Mouse (Mus musculus) spleen, adult 2 months (tissue): ENCODE data around the gene Zfp958. TPM values are rescaled to one million over a fixed set of nuclear protein-coding genes. Genes with fewer than 3 reads are reported as not detected.

Experiments
- DNase-seq, 2 experiments: peaks; one replicate each; pipeline versions ENCODE4 v3.0.0 to v3.0.0-alpha.2; 2012 to 2021; ENCODE audit warnings: low spot score in 2 of 2, low read depth in 1 of 2
- H3K27ac ChIP-seq: fragments of 200-500 bp; 2 replicates; pipeline ENCODE4 v1.5.1; 2012; ENCODE audit warnings: low read length, inconsistent platforms; ENCODE audit not compliant: insufficient read depth
- H3K27me3 ChIP-seq: fragments of 200-500 bp; 2 replicates; pipeline ENCODE4 v1.6.1; 2012; ENCODE audit warnings: mild to moderate bottlenecking, moderate library complexity, low read length, inconsistent platforms; ENCODE audit not compliant: control insufficient read depth, insufficient read depth
- H3K36me3 ChIP-seq: fragments of 200-500 bp; 2 replicates; pipeline ENCODE4 v1.6.1; 2012; ENCODE audit warnings: mild to moderate bottlenecking, low read length, inconsistent platforms; ENCODE audit not compliant: control insufficient read depth, insufficient read depth
- H3K4me1 ChIP-seq: fragments of 200-500 bp; 2 replicates; pipeline ENCODE4 v1.6.1; 2011; ENCODE audit warnings: inconsistent platforms; ENCODE audit not compliant: control insufficient read depth, insufficient read depth, insufficient read length
- H3K4me3 ChIP-seq: fragments of 200-500 bp; 2 replicates; pipeline ENCODE4 v1.5.1; 2011; ENCODE audit warnings: mild to moderate bottlenecking, inconsistent platforms; ENCODE audit not compliant: insufficient read depth, insufficient read length; ENCODE audit errors: extremely low read depth
- CTCF ChIP-seq: fragments of 200-500 bp; IDR thresholded peaks from 2 replicates; pipeline ENCODE4 v1.5.1; 2011; ENCODE audit warnings: mild to moderate bottlenecking, inconsistent platforms; ENCODE audit not compliant: insufficient read depth, insufficient read length, insufficient replicate concordance; ENCODE audit errors: extremely low read depth
- POLR2A ChIP-seq: fragments of 200-500 bp; IDR thresholded peaks from 2 replicates; pipeline ENCODE4 v1.6.1; 2011; ENCODE audit warnings: low read depth, low read length, inconsistent platforms
- WGBS: fragments of 180-500 bp; shearing (Covaris S2); methylation state at CpG from one replicate; pipeline ENCODE4 v1.1.7; 2018; 5-methylcytosine and 5-hydroxymethylcytosine counted together
- polyA plus RNA-seq: library from polyadenylated mRNA; depleted of rRNA; stranded (reverse); fragments of >200 nt; gene quantifications from 2 replicates; pipeline ENCODE4 v1.2.3, GENCODE M21; 2012; rRNA removed

Gene Zfp958
- 0.74 and 0.90 TPM in 2 replicates for polyA plus RNA-seq

DNA sequence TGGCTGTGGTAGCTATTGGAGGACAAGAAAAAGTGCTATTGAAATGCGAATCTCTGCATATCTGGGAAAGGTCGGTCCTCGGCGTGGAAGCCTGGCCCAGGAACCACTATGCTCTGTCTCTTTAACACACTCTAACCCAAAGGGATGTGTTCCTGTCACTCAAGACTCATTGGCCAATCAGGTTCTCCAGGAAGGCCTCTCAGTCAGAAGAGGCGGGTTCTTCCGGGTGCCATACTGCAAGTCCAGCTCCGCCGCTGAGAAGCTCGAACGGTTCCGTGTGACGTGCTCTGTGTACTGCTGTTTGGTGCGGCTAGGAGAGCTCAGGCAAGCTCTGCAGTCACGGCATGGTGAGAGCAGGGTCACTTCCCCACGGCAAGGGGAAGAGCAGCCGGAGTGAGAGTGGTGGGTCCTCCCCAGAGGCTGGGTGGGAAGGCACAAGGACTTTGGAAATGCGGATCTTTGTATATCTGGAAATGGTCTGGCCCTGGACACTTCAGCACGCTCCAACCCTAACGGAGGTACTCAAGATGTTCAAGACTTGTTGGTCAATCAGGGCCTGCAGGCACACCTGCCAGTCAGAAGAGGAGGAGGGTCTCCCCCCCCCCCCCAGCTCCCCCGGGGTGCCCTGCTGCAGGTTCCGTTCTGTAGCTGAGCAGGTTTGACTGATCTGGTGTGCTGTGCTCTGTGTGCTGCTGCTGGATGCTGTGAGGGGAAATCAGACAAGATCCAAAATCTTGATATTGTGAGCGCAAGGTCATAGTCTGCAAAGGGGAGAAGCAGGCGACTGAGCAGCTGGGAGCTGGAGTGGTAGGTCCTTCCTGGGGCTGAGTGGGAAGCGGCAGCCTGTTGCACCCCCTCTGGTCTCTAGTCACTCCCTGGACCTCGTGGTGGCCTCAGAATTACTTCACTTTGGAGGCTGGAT lies at the start of gene Zfp958:
Gene Zfp958, plus strand, starts transcription at position 236 of the 922 bp plus-strand sequence.
- DNase-seq: peak; percentile 91 to 94
- peaks cover 7% of the 10 kb centered on the region; the same call in 1 of the 2 replicates for H3K4me1 ChIP-seq
- under 1% methylated on average over 25 of the region's 25 CpGs for WGBS
- H3K27me3 ChIP-seq: no peaks in the 10 kb centered on the region
- no peak for TF ChIP-seq CTCF
- peak; percentile 70; the same call in 1 of the 2 replicates for TF ChIP-seq POLR2A
- H3K4me3 ChIP-seq: peak within 1 kb of the TSS; percentile 92
- H3K27ac ChIP-seq: peak within 1 kb of the TSS; percentile 86
- H3K36me3 ChIP-seq: no peaks in the 10 kb centered on the region

DNA sequence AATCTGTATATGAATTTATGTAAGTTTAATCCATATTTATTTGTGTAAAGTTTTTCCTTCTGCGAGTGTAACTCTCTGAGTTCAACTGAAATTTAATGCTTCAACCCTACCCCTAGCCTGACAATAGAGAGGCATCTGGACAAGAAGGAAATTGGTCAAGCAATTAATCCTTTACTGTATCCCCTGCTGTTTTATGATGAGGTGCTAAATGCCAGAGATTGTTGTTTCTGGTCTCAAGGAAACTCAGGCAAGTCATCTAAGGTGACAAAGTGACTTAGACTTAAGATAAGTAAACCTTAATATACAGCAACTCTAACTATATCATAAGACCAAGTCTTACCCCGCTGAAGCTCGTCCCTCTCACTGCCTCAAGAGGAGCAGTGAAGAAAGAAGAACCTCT lies 31.0 kb upstream of the Zfp958 start:
- Histone ChIP-seq H3K4me1 (no peaks in the 10 kb centered on the region), H3K27me3 (no peaks in the 10 kb centered on the region), H3K36me3 (no peaks in the 10 kb centered on the region), H3K4me3 (no peak overlapping the region), H3K27ac (no peak overlapping the region)
- 81% methylated on average over 3 of the region's 3 CpGs for WGBS
- TF ChIP-seq CTCF (no peak), POLR2A (no peak)
- DNase-seq: no peak

DNA sequence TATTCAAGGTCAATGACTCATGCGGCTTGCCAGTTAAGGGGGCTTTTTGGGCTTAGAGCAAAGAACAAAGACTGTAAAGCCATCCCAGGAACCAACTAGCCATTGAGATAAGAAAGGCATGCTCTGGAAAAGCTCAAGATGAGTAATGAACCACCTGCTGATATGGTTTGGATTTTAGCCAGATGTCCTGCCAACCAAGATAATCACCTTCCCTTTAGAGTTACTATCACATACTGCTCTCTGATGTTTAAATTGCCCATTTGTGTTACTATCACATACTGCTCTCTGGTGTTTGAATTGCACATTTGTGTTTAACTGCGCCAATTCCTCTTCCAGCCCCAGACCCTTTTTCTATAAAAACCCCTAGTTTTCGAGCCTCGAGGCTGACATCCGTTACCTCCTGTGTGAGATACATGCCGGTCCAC lies 30.2 kb upstream of the Zfp958 start:
- WGBS: 73% methylated on average over 6 of the region's 6 CpGs
- Histone ChIP-seq H3K36me3 (no peaks in the 10 kb centered on the region), H3K4me1 (no peaks in the 10 kb centered on the region), H3K27me3 (no peaks in the 10 kb centered on the region), H3K4me3 (no peak overlapping the region), H3K27ac (no peak overlapping the region)
- no peak for TF ChIP-seq POLR2A
- DNase-seq: no peak

DNA sequence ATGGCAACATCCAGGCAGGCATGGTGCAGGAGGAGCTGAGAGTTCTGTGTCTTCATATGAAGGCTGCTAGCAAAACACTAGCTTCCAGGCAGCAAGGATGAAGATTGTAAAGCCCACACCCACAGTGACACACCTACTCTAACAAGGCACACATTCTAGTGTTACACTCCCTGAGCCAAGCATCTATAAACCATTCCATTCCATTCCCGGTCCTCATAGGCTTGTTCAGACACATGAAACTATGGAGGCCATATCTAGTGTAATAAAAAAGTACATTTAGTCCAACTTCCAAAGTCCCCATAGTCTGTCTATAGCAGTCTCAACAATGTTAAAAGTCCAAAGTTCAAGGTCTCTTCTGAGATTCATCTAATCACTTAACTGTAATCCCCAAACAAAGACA lies 28.3 kb upstream of the Zfp958 start:
- TF ChIP-seq POLR2A (no peak), CTCF (no peak)
- Histone ChIP-seq H3K36me3 (no peaks in the 10 kb centered on the region), H3K27ac (no peak overlapping the region), H3K27me3 (no peaks in the 10 kb centered on the region), H3K4me3 (no peak overlapping the region), H3K4me1 (no peaks in the 10 kb centered on the region)
- WGBS: 89% methylated on average over 1 of the region's 1 CpGs
- no peak for DNase-seq

DNA sequence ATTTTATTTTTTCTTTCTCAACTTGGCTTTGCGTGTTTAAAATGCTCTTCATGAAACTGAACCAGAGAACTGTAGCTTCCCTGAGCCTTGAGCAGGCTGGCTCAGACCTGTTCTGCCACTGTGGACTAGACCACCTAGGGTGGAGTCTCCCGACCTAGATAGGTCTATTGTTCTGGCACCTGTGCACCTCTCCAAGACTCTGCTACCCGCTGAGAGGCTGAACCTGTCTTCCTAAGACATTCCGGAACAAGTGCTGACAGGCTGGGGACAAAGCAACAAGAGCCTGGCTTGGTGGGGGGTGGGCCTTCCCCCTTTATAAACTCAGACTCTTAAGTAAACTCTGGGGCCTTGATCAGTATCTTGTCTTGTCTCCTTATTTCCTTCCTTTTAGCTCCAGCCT lies 26.6 kb upstream of the Zfp958 start:
- H3K27me3 ChIP-seq: no peaks in the 10 kb centered on the region
- DNase-seq: no peak
- 63% methylated on average over 4 of the region's 4 CpGs for WGBS
- H3K4me3 ChIP-seq: no peak overlapping the region
- TF ChIP-seq CTCF (no peak), POLR2A (no peak)
- no peaks in the 10 kb centered on the region for H3K36me3 ChIP-seq
- no peak overlapping the region for H3K27ac ChIP-seq
- no peaks in the 10 kb centered on the region for H3K4me1 ChIP-seq

DNA sequence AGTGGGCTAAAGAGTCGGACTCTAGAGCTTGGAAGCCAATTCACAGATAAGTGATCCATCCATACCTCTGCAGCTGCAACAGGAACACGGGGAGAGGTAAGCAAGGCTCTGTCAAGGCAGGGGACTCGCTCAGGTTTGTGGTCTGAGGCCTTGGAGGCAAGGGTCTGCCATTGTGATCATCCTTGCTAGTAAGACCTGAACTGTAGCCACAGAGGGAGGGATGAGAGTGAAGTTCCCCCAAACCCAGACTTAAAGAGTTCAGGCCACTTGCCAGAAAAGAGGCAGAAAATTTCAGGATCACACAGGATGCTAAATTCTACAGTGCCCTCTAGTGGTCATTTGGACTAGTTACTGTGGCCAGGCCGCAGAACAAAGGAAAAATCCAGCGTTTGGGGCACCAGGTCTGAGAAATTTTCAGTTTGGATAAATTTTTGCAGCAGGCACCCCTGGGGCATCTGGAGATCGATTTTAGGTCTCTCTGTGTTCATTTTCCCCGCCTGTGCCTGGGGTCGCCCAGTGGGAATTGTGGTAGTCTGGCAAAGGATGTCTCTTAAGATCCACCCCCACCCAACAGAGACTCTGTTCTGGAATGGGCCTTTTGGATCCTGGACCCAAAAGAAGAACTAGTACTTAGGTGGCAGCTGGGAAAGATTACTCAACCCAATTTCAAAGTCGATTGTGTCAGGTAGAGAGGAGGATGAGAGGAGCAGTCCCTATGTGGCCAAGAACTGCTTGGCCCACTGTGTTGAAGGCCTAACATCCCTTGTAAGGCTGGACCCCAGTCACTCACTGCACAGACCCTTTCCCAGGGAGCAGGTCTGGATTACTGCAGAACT lies 24.6 kb upstream of the Zfp958 start:
- Histone ChIP-seq H3K4me3 (no peak overlapping the region), H3K27me3 (no peaks in the 10 kb centered on the region), H3K36me3 (no peaks in the 10 kb centered on the region), H3K27ac (no peak overlapping the region), H3K4me1 (no peaks in the 10 kb centered on the region; the same call in 1 of the 2 replicates)
- 49% methylated on average over 9 of the region's 9 CpGs for WGBS
- no peak for TF ChIP-seq POLR2A
- TF ChIP-seq CTCF: peak; percentile 30; the same call in 1 of the 2 replicates
- no peak for DNase-seq
